Mouse (Mus musculus) forelimb bud, embryonic 11.5 days (tissue): ENCODE results near the gene Cpox.
"Not testable (repeated sequence)": the region's sequence is repeated elsewhere in the genome, so short reads cannot be mapped to it uniquely, and the experiment has no call there.

Experiments used
- DNase-seq: peaks from one replicate; pipeline ENCODE4 v3.0.0-alpha.2; 2012; ENCODE audit warnings: low read depth, low spot score

Cpox gene

DNA sequence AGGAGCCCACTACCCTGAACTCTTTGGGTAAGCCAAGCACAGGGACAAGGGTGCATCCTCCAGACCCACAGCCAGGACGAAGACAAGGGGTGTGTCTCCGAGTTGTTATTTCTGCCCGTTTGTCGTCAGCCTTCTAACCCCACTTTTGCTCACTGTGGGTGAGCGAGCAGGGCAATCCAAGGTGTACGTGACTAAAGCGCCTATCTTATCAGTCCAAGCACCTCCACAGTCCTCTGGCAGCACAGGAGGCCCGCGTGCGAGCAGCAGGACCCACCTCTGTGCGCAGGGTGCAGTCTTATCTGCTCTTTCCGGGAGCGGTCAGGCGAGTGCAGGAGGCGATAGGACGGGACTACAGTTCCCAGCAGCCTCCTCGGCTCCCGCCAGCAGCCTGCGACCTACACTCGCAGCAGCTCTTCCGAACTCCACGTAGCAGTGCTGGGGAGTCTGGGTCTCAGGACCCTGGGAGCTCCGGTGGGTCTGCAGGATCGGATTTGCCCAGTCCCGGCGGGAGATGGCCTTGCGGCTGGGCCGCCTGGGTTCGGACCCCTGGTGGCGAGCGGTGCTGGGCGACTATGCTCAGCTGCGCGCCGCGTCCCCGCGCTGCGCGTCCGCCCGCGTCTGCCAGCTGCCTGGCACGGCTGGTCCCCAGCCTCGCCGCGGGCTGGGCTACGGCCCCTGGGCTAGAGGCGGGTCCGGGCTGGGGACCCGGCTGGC is at the start of gene Cpox:
TSS of gene Cpox (plus strand) at position 376 of the 714 bp plus-strand sequence.
- peak; percentile 85 for DNase-seq

DNA sequence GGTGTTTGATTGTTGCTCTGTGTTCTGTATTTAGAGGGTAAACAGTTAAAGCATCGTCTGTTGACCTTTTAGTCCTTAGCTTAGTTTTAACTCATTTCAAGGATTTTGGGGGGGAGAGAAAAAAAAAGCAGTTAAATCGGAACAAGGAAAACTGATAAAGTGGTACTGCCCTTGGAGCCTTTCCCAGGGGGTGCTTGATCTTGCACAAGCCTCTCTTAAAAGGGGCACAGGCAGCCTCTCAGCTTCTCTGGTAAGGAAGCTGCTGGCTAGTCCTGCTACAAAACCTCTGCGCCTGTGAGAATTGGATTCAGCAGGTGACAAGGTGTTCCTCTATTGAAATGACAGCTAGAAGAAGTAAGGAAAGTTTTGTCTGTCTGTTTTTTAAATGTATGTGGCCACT is 47.7 kb upstream of the Cpox start:
- no peak for DNase-seq

DNA sequence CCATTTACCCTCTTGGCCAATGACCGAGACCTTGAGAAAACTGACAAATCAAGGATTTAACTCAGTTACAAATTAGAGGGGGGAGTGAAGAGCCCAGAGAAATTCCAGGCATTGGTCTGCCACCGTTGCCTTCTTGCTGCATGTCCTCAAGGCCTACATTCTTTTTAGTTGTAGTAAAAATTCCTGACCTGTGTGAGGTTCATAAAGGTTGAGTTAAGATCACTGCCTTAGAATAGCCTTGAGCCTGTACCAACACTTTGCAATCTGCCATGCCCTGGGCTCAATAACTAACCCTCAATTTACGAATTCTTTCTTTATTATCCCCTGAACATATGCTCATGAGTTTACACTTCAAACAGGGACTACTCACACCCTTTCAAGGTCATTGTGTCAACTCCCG is 47.0 kb upstream of the Cpox start:
- DNase-seq = peak; percentile 17

DNA sequence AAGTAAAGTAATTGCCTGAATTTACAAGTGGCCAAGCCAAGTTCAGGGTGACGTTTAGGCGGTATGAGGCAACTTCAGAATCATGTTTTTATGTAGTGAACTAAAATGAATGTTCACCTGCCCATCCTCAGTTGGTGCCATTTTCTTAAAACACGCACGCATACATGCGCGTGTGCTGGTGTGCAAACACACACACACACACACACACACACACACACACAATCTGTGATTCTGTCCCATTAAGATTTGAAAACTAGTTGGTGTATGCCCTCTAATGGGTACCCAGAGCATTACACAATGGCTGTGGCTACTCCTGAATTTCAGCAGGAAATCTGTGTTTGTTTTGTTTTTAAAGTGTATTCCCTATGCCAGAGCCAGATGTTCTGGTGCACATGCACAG is 46.1 kb upstream of the Cpox start:
- DNase-seq = no peak

DNA sequence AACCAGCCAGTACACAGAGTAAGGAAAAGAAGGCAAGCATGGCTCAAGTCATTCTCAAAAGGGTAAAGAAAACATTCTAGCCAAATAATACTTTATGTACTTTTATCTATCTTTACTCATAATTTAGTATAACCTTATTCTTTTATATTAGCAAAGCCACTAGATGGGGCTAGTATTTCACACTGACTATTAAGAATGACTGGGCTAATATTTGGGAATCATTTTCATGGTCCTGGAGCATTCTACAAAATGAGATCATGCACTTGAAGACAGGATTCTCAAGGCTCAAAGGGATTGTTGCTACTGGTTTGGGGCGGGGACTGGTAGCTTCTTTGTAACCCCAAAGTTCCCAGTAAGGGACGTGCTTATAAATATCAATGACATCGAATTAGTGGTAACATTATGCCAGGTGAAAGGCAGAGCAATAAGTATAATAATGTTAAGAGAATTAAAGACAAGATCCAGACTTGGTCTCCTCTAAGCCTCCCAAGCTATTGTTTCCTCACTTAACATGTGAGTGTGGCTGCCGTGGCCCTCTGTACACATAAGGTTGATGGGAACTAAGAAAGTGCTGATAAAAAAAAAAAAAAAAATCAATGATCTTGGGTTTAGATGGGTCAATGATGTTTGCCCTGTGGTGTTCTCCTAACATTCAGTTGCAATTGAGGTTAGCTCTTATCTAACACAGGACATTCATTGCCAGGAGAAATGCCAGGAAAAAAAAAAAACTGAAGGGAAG is 42.3 kb upstream of the Cpox start:
- no peak for DNase-seq

DNA sequence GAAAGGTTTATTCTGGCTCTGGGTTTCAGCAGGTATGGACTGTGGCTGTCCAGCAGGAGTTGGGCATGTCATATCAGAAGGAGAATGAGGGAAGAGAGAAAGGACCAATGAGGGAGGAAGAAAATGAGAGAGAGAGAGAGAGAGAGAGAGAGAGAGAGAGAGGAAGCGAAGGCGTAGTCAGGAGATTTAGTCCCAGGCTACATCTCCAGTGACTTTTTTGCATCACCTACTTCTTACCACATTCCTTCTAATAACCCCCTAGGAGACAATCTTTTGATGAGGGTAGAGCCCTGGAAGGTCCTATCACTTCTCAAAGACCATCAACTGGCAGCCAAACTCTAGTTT is 41.8 kb upstream of the Cpox start:
- no peak for DNase-seq

DNA sequence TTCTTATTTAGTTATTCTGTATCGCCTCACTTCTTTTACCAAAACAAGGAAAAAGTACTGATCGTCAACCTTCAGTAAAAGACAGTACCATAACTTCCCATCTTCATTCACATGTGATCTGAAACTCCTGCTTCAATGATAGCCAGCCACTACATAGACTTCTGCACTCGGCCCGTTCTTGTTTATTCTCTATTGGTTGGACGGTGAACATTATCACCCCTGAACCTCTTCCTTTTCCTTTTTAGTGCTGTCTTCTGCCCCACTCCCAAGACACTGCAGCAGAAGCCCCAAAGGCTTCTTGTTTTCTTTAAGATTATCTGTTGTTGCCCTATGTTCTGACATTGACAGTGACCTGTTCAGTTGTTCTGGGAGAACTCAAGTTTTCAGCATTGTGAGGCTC is 41.1 kb upstream of the Cpox start:
- no peak for DNase-seq

DNA sequence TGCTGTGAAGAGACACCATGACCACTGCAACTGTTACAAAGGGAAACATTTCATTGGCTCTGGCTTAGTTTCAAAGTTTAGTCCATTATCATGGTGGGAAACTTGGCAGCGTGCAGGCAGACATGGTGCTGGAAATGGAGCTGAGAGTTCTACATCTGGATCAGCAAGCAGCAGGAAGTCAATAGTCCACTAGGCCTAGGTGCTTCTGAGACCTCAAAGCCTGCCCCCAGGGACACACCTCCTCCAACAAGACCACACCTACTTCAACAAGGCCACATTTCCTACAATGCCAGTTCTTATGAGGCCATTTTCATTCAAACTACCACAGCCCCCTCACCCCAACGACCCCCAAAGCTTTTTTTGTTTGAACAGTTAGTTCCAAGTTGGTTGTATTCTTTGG is 40.4 kb upstream of the Cpox start:
- DNase-seq = no peak

DNA sequence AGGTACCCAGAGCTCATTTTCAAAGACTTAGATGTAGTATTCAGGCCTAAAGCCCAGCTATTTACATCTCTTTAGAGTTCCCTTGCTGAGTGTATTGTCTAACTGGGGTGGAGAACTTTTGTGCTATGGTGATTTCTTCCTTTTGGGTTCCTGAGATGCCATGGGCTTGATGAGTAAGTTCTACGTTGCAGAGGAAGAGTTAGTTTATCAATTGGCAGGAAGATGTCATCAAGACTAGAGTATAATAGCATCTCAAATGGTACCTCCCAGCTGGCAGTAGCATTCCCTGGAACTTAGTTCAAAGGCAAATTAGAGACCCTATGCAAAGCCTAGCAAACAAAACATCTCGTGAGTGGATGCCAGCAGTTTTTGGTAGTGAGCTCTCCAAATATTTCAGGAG is 34.2 kb upstream of the Cpox start:
- DNase-seq = no peak

DNA sequence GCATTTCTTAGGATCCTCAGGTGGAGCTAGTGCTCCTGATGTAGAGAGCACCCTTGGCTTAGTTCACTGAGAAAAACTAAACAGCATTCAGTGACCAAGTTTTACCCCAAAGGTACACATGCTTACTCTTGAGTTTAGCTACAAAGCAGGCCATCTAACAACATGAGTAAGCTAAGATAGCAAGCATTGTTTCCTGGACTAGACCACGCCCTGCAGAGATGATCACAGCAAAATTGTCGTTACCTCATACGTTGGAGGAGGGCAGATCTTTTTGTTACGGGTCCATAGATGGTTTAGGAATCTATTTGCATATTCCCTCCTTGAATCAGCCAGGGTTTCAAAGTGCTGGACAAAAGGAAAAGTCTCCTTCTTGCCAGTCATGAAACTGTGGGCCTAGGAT is 32.6 kb upstream of the Cpox start:
- DNase-seq = no peak

DNA sequence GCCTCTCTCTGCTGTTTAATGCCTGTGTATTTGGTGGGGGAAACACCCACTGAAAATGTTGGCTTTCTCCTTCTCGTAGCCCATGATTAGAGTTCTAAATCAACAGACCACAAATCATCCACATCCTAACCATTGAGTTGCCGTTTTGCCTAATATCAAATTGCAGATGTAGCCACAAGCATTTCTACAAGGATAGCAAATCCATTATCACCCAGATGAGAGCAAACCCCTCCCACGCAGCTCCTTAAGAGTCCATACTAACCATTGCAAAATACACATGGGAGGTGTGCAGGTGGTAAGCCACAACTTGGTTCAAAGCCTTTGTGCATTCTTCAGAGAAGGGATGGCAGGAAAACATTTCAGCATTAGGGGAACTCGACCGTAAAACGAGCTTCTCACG is 32.1 kb upstream of the Cpox start:
- no peak for DNase-seq

DNA sequence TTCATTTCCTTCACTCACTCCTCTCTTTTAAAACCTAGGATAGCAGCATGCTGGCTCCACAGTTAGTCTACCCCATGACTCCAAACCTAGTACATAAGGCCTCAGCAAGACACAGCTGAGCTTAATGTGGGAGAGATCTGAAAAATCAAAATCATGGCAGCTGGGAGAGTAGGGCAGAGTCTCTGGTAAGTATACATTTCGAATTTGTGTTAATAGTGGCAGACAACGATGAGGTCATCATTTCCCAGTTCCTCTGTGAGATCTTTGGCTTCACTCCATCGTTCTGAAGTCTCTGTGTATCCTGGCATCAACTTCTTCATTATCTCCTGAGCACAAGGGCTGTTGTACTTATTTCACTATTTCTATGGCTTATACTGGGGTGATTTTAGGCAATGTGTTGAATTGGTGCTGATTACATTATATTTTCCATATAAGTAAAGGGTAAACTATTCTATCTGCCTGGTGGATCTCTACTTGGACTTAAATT is 31.4 kb upstream of the Cpox start, which contains the start of gene E330017A01Rik:
TSS of gene E330017A01Rik (minus strand) at position 51 of the 487 bp plus-strand sequence.
- DNase-seq = no peak

DNA sequence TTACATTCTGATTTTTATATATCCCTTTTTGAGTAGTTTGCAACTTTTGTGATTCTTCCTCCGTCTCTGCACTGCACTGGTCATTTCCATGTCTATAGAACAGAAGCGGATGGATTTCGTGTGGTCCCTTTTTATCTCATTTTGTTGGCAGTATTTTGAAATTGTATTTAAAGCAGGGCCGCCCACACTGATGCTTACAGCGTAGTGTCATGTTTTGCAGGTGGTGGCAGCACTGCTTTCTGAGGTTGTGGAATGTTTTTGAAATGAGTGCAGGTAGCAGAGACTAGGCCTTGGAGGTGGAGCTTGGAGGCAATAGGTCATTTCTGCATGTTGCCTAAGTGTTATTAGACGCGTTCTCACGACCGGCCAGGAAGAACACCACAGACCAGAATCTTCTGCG is 20.1 kb upstream of the Cpox start:
- no peak for DNase-seq

DNA sequence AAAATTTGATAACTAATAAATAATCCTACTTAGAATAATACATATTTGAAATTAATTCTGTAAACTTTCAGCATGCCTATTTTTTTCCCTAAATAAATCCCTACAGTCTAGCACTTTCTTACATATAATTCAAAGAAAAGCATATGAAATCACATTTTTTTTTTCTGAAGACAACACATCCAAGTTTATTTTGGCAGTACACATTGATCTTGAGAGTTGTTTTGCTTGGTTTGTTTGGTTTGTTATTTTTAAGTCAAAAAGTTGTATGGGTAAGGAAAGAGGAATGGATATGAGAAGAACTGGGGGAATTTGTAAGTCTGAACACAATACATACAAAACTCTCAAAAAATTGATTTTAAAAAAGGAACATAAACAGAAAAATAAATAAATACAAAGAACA is 14.3 kb upstream of the Cpox start:
- DNase-seq = no peak

DNA sequence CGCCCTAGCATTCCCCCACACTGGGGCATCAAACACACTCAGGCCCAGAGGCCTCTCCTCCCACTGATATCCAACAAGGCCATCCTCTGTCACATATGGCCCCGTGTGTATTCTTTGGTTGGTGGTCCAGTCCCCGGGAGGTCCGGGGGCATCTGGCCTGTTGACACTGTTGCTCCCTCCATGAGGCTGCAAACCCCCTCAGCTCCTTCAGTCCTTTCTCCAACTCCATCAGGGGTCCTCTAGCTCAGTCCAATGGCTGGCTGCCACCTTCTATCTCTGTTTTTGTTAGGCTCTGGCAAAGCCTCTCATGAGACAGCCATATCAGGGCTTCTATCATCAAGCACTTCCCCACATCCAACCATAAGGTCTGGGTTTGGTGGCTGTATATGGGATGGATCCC is 13.6 kb upstream of the Cpox start:
- no peak for DNase-seq

DNA sequence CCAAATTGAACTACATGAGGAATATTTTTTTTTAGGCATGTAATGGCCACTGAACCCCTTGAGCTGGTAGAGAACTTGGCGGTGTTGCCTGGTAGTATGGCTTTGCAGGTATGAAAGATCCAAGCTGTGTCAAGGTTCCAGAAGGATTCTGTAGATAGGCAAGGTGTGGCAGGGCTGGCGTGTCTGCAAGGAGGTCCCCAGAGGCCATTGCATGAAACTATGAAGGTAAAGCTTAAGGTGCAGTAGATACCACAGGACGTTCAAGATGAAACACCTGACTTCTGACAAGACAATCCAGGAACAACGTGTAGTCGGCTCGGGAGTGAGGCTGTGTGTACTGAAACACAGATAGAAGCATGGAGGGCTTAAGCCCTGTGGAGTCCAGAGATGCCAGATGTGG is 11.4 kb upstream of the Cpox start:
- DNase-seq = no peak

DNA sequence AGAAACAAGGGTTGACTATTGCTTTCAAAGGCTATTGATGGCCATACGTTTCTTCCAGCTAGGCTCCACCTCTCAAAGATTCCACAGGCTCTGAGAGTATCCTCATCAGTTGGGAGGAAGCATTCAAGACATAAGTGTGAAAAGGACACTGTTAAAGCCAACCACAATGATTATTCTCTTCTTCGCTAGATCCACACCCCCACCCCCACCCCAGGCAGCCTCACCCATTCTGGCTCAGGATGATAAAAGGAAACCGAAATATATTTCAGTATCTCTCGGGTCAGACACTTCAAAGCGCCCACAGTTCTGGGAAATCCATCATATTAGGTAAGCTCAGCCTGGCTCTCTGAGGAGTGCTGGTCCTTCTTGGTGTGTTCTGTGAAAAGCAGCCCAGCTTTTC is 8.3 kb upstream of the Cpox start:
- no peak for DNase-seq

DNA sequence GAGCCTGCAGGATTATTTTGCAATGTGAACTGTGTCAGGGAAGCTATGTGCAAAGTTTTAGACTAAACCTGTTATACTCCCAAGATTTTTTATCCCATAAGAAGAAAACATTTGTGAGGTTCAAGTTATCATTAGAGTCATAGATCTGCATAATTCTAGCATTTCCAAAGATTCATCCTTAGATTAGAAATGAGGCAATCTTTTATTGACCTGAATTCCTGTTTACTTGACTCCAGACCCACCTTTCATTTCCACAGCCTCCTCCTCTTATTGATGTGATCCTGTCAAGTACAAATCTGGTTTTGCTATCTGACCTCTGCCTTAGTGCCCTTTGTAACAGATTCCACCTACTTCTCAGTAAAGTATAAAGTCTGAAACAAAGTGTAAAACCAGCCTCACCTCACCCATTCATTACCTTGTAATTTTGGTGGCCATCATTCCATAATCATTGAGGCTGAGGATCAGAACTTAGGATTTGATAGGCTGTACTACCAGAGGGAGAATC is 7.8 kb upstream of the Cpox start:
- DNase-seq = no peak

DNA sequence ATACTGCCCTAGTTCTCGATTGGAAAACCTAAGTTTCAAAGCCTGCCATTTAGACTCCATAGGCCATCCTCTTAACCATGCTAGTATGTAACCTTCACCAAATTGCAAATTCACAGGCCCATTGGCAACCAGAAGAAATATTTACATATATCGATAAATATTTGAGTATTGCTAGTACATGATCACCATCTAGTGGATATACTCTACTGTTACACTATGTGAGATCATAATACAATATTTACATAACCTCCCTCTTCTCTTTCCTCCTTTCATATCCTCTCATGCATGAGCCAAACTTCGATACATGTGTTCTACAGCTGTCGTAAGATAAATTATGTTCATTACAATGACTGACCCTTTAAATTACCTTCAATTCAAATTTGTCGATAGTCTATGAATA is 7.1 kb upstream of the Cpox start:
- no peak for DNase-seq

DNA sequence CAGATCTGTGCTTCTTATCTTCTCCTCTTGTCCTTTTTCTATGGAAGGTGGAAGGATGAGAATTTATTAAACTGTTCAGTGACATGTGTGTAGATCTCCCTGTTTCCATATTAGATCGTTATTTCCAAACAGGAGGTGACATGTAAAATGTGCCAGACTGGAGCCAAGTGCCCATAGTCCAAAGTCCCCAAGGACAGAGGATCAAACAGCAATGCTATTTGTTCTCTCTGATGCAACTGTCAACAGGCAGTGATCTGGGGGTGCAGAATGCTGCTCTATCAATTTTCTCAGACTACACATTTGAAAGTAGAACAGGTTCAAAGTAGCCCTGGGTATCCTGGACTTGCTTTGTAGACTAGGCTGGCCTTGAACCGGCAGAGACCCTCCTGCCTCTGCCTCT is 6.3 kb upstream of the Cpox start:
- no peak for DNase-seq

DNA sequence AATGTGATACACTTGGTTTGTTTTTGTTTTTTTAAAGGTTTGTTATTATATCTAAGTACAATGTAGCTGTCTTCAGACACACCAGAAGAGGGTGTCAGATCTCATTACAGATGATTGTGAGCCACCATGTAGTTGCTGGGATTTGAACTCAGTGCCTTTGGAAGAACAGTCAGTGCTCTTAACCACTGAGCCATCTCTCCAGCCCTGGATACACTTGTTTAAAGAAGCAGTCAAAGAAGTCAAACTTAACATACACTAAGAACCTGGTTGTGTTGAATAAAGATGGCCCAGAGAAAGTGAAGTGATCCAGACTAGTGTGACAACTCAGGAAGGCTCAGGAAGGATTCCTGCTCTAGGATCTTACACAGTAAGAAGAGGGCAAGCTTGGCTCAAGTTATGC is 5.0 kb upstream of the Cpox start:
- DNase-seq = not testable (repeated sequence)

DNA sequence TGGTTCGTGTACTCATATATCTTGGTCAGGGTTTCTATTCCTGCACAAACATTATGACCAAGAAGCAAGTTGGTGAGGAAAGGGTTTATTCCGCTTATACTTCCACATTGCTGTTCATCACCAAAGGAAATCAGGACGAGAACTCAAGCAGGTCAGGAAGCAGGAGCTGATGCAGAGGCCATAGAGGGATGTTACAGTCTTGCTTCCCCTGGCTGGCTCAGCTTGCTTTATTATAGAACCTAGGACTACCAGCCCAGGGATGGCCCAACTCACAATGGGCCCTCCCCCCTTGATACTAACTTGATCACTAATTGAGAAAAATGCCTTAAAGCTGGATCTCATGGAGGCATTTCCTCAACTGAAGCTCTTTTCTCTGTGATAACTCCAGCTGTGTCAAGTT is 3.4 kb upstream of the Cpox start:
- not testable (repeated sequence) for DNase-seq

DNA sequence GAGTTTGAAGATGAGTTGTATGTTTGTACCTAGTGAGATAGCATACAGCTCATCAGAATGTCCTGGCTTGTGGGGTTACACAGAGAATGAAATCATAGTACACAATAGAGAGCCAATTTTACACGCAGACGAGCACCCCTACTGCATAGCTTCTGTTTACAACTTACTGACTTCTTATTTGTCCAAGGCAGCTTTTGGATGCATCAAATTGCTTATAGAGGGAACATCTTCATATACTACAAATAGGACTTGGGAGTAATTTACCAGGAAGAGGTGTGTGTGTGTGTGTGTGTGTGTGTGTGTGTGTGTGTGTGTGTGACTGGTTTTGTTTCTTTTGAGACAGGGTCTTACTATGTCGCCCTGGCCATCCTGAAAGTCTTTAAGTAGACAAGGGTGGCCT is 1.5 kb upstream of the Cpox start:
- no peak for DNase-seq
